Comparison of ENCODE assay signal across 9 mouse cellular contexts in the genomic region with DNA sequence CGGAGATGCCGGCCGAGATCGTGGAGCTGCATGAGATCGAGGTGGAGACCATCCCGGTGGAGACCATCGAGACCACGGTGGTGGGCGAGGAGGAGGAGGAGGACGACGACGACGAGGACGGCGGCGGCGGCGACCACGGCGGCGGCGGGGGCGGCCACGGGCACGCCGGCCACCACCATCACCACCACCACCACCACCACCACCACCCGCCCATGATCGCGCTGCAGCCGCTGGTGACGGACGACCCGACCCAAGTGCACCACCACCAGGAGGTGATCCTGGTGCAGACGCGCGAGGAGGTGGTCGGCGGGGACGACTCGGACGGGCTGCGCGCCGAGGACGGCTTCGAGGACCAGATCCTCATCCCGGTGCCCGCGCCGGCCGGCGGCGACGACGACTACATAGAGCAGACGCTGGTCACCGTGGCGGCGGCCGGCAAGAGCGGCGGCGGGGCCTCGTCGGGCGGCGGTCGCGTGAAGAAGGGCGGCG. TPM values are rescaled to one million over a fixed set of nuclear protein-coding genes. Genes with fewer than 3 reads are reported as not detected.
DNase-seq lines count a peak whose midpoint lies in the region; ATAC-seq and TF ChIP-seq lines count a peak whose summit lies in the region.
"Had no signal": no experiment of that assay in that cellular context is flagged by ENCODE, and none has a peak within 500 bp of the region (broad histone marks: within the 10 kb centered on the region; RNA-seq: fewer than 3 reads in every experiment).

No protein-coding gene starts in this region.

- H3K9ac ChIP-seq in heart, adult 2 months (ENCODE audit: low read depth, low read length), result peak overlapping the region; percentile 95
- peak overlapping the region; percentile 95 for H3K9ac ChIP-seq in kidney, postnatal 0 days (ENCODE audit: low read depth, low read length)
- H3K9ac ChIP-seq in liver, embryonic 16.5 days (ENCODE audit: low read depth, low read length), result peak overlapping the region; percentile 97

- DNase-seq in heart, adult 11 months, result peak; percentile 97
- no peak for DNase-seq in heart, postnatal 25 days (ENCODE audit: low spot score)
- DNase-seq in cerebellum, adult 9-10 months, result peak; percentile 65
- peak; percentile 41 to 53 for DNase-seq in heart, adult 2 months
- DNase-seq in kidney, postnatal 0 days (ENCODE audit: low spot score), result no peak
- DNase-seq in ovary, postnatal 36 days (ENCODE audit: low spot score), result peak; percentile 49
- peak; percentile 41 for DNase-seq in urinary bladder, adult 2 months (ENCODE audit: low spot score)

- TF ChIP-seq POLR2A in heart, adult 2 months (IDR thresholded peaks at IDR 0.05; ENCODE audit: insufficient read depth, low read depth, low read length), result no peak

- peak overlapping the region; percentile 92 for H3K27ac ChIP-seq in heart, adult 2 months
- peak overlapping the region; percentile 99 for H3K27ac ChIP-seq in kidney, postnatal 0 days
- H3K27ac ChIP-seq in liver, embryonic 16.5 days (ENCODE audit: low read length), result peak overlapping the region; percentile 100

- H3K9me3 ChIP-seq in kidney, postnatal 0 days (replicated peaks; ENCODE audit: low read length), result no peaks in the 10 kb centered on the region
- no peaks in the 10 kb centered on the region for H3K9me3 ChIP-seq in liver, embryonic 16.5 days (replicated peaks; ENCODE audit: control insufficient read depth, low read length)

- H3K4me2 ChIP-seq in kidney, postnatal 0 days (ENCODE audit: low read length), result peak overlapping the region; percentile 56
- peak overlapping the region; percentile 60 for H3K4me2 ChIP-seq in liver, embryonic 16.5 days (ENCODE audit: low read depth, low read length)

- no peaks in the 10 kb centered on the region for H3K4me1 ChIP-seq in heart, adult 2 months (ENCODE audit: control insufficient read depth, insufficient read depth, low read length)
- peaks cover 8% of the 10 kb centered on the region for H3K4me1 ChIP-seq in kidney, postnatal 0 days (replicated peaks; ENCODE audit: insufficient read depth, low read length)
- peaks cover 43% of the 10 kb centered on the region for H3K4me1 ChIP-seq in liver, embryonic 16.5 days (ENCODE audit: control insufficient read depth, low read depth, low read length)

- no peaks in the 10 kb centered on the region for H3K27me3 ChIP-seq in heart, adult 2 months (ENCODE audit: control insufficient read depth, insufficient read depth, low read length)
- no peaks in the 10 kb centered on the region for H3K27me3 ChIP-seq in kidney, postnatal 0 days (ENCODE audit: insufficient read depth, low read length)
- no peaks in the 10 kb centered on the region for H3K27me3 ChIP-seq in liver, embryonic 16.5 days (ENCODE audit: control insufficient read depth, insufficient read depth, low read depth, low read length)
- H3K27me3 ChIP-seq: Patski had no signal

- TF ChIP-seq EP300 in heart, adult 2 months (IDR thresholded peaks at IDR 0.05; ENCODE audit: insufficient read depth, low read depth, low read length), result no peak

- 1% methylated on average over 52 of the region's 71 CpGs for WGBS in heart, adult 2 months
- WGBS in kidney, postnatal 0 days, result 0% methylated on average over 35 of the region's 71 CpGs
- under 1% methylated on average over 50 of the region's 71 CpGs for WGBS in liver, embryonic 16.5 days (ENCODE audit: insufficient replicate concordance)

- no peak for TF ChIP-seq CTCF in heart, adult 2 months (IDR thresholded peaks at IDR 0.05)
- TF ChIP-seq CTCF in kidney, postnatal 0 days (IDR thresholded peaks at IDR 0.05; ENCODE audit: low read depth), result no peak

- intact Hi-C loops in heart, postnatal 25 days (cut with DNase I), result no loop called here
- intact Hi-C loops in heart, adult 2 months (cut with DNase I), result loop anchor here (2.0 to 10.0 kb wide), 3 partner anchors 29 to 609 kb away; partner anchors contain the start of genes Wars and Wdr25

- H3K36me3 ChIP-seq in heart, adult 2 months (ENCODE audit: control insufficient read depth, insufficient read depth, low read length), result peaks cover 9% of the 10 kb centered on the region
- no peaks in the 10 kb centered on the region for H3K36me3 ChIP-seq in kidney, postnatal 0 days (ENCODE audit: insufficient read depth, low read length)
- H3K36me3 ChIP-seq in liver, embryonic 16.5 days (ENCODE audit: control insufficient read depth, insufficient read depth), result no peaks in the 10 kb centered on the region

- ATAC-seq in kidney, postnatal 0 days (replicated peaks; ENCODE audit: low FRiP score, low read depth), result no peak
- no peak for ATAC-seq in liver, embryonic 16.5 days (ENCODE audit: low read depth)

- peak overlapping the region; percentile 93 for H3K4me3 ChIP-seq in heart, adult 2 months
- peak overlapping the region; percentile 98 for H3K4me3 ChIP-seq in kidney, postnatal 0 days (replicated peaks; ENCODE audit: low read depth, low read length)
- peak overlapping the region; percentile 100 for H3K4me3 ChIP-seq in liver, embryonic 16.5 days (ENCODE audit: low read depth, low read length)

- H3K79me2 ChIP-seq in heart, adult 2 months (replicated peaks; ENCODE audit: control insufficient read depth, insufficient read depth, low read length), result peaks cover 3% of the 10 kb centered on the region

RNA-seq across cellular contexts. Expression of gene Yy1, which starts 0.7 kb away (rescaled TPM):
- total RNA-seq in heart, postnatal 25 days (2021), result 10 to 100 TPM; 28.3 to 38.9 TPM
- 10 to 100 TPM; 34.4 to 38.8 TPM for total RNA-seq in heart, adult 2 months (2021)
- polyA plus RNA-seq in heart, adult 2 months (2012; rRNA removed), result 7.1 and 10.3 TPM in 2 replicates
- 15.6 and 17.3 TPM in 2 replicates for polyA plus RNA-seq in kidney, postnatal 0 days (2015; fragmentation: Nextera tagmentation; extraction: Ambion mirVana)
- 6.6 and 8.2 TPM in 2 replicates for polyA plus RNA-seq in liver, embryonic 16.5 days (2015; fragmentation: Nextera tagmentation; extraction: Ambion mirVana)
- polyA plus RNA-seq in urinary bladder, adult 2 months (2012; rRNA removed), result 25.2 and 33.8 TPM in 2 replicates

RNA-seq across cellular contexts. Expression of gene Slc25a29, which starts 42.2 kb away (rescaled TPM):
- total RNA-seq in heart, postnatal 25 days (2021), result 10 to 100 TPM in 1 of 2 experiments, 1 to 10 TPM in 1; 9.8 to 14.1 TPM
- total RNA-seq in heart, adult 2 months (2021), result 10 to 100 TPM in 1 of 2 experiments, 1 to 10 TPM in 1; 8.0 to 16.8 TPM
- polyA plus RNA-seq in heart, adult 2 months (2012; rRNA removed), result 14.2 and 17.3 TPM in 2 replicates
- 6.4 and 6.6 TPM in 2 replicates for polyA plus RNA-seq in kidney, postnatal 0 days (2015; fragmentation: Nextera tagmentation; extraction: Ambion mirVana)
- polyA plus RNA-seq in liver, embryonic 16.5 days (2015; fragmentation: Nextera tagmentation; extraction: Ambion mirVana), result 1.7 TPM in 2 replicates
- polyA plus RNA-seq in urinary bladder, adult 2 months (2012; rRNA removed), result 7.6 and 8.8 TPM in 2 replicates

RNA-seq across cellular contexts. Expression of gene Slc25a47, which starts 42.3 kb away (rescaled TPM):
- total RNA-seq in heart, postnatal 25 days (2021), result 1 to 10 TPM; 5.9 to 9.3 TPM
- total RNA-seq in heart, adult 2 months (2021), result 1 to 10 TPM; 6.5 to 7.1 TPM
- 10.5 and 15.0 TPM in 2 replicates for polyA plus RNA-seq in heart, adult 2 months (2012; rRNA removed)
- 7.1 and 7.6 TPM in 2 replicates for polyA plus RNA-seq in kidney, postnatal 0 days (2015; fragmentation: Nextera tagmentation; extraction: Ambion mirVana)
- 25.4 and 32.5 TPM in 2 replicates for polyA plus RNA-seq in liver, embryonic 16.5 days (2015; fragmentation: Nextera tagmentation; extraction: Ambion mirVana)
- polyA plus RNA-seq in urinary bladder, adult 2 months (2012; rRNA removed), result 8.4 and 8.8 TPM in 2 replicates

Comparison
In these comparisons a context has a peak if more than half of its experiments do, and no peak if none do; other contexts are left out.
1. DNase-seq: peak in heart, adult 11 months (single experiment), cerebellum, adult 9-10 months (single experiment), heart, adult 2 months (2 of 2), ovary, postnatal 36 days (single experiment) and urinary bladder, adult 2 months (single experiment); none in heart, postnatal 25 days (single experiment) and kidney, postnatal 0 days (single experiment).
2. Peak in every context shown above with its lines, with median percentiles within 50 percentile points of each other: H3K27ac ChIP-seq, H3K4me3 ChIP-seq and H3K9ac ChIP-seq.